Mouse (Mus musculus) brain, embryonic 14.5 days (tissue): ENCODE data around the gene Hcn2.

Experiments used
- CTCF ChIP-seq: fragments of 200-500 bp; IDR thresholded peaks from 2 replicates; pipeline ENCODE4 v1.5.1; 2012; ENCODE audit warnings: inconsistent platforms, mild to moderate bottlenecking, moderate library complexity, borderline replicate concordance; ENCODE audit not compliant: insufficient read depth, insufficient read length; ENCODE audit errors: extremely low read depth
- POLR2A ChIP-seq: fragments of 200-500 bp; IDR thresholded peaks from 2 replicates; pipeline ENCODE4 v1.6.1; 2012; ENCODE audit warnings: mild to moderate bottlenecking, inconsistent platforms, borderline replicate concordance; ENCODE audit not compliant: poor library complexity, insufficient read depth, insufficient read length, severe bottlenecking; ENCODE audit errors: extremely low read depth

GRCm38 (mm10) chr10:79716988-79717355, 538 bp downstream of the Hcn2 start:
- TF ChIP-seq CTCF: no peak
- no peak for TF ChIP-seq POLR2A
